Mouse (Mus musculus) thymus, adult 2 months (tissue): ENCODE measurements around the gene Phf20. TPM values are rescaled to one million over a fixed set of nuclear protein-coding genes. Genes with fewer than 3 reads are reported as not detected.

ENCODE experiments used
- DNase-seq: peaks from one replicate; pipeline ENCODE4 v3.0.0; 2021
- H3K27ac ChIP-seq: fragments of 200-500 bp; 2 replicates; pipeline ENCODE4 v1.5.1; 2012; ENCODE audit warnings: low read length, control low read depth; ENCODE audit not compliant: control insufficient read depth, insufficient read depth
- H3K27me3 ChIP-seq: fragments of 200-500 bp; 2 replicates; pipeline ENCODE4 v1.6.1; 2012; ENCODE audit warnings: mild to moderate bottlenecking, low read length, moderate library complexity, mixed read lengths; ENCODE audit not compliant: control insufficient read depth, insufficient read depth
- H3K36me3 ChIP-seq: fragments of 200-500 bp; 2 replicates; pipeline ENCODE4 v1.6.1; 2012; ENCODE audit warnings: mild to moderate bottlenecking, low read length, moderate library complexity; ENCODE audit not compliant: control insufficient read depth, insufficient read depth
- H3K4me1 ChIP-seq: fragments of 200-500 bp; replicated peaks from 2 replicates; pipeline ENCODE4 v1.6.1; 2012; ENCODE audit warnings: low read length; ENCODE audit not compliant: control insufficient read depth, insufficient read depth
- H3K4me3 ChIP-seq: fragments of 200-500 bp; 2 replicates; pipeline ENCODE4 v1.5.1; 2012; ENCODE audit warnings: mild to moderate bottlenecking, low read length, control low read depth, moderate library complexity; ENCODE audit not compliant: control insufficient read depth, insufficient read depth
- CTCF ChIP-seq: fragments of 200-500 bp; IDR thresholded peaks from 2 replicates; pipeline ENCODE4 v1.5.1; 2012; ENCODE audit warnings: mild to moderate bottlenecking, control low read depth, low read length, moderate library complexity, borderline replicate concordance; ENCODE audit not compliant: control insufficient read depth, poor library complexity, insufficient read depth; ENCODE audit errors: extremely low read depth
- POLR2A ChIP-seq: fragments of 200-500 bp; IDR thresholded peaks from 2 replicates; pipeline ENCODE4 v1.6.1; 2012; ENCODE audit warnings: mild to moderate bottlenecking, low read length, control low read depth, moderate library complexity; ENCODE audit not compliant: control insufficient read depth, poor library complexity, insufficient read depth; ENCODE audit errors: extremely low read depth
- WGBS: fragments of 180-500 bp; shearing (Covaris S2); methylation state at CpG from one replicate; pipeline ENCODE4 v1.1.7; 2018; 5-methylcytosine and 5-hydroxymethylcytosine counted together
- polyA plus RNA-seq: library from polyadenylated mRNA; depleted of rRNA; stranded (reverse); fragments of >200 nt; gene quantifications from 2 replicates; pipeline ENCODE4 v1.2.3, GENCODE M21; 2012

The Phf20 gene
- polyA plus RNA-seq, 1 experiment: 23.1 TPM

DNA sequence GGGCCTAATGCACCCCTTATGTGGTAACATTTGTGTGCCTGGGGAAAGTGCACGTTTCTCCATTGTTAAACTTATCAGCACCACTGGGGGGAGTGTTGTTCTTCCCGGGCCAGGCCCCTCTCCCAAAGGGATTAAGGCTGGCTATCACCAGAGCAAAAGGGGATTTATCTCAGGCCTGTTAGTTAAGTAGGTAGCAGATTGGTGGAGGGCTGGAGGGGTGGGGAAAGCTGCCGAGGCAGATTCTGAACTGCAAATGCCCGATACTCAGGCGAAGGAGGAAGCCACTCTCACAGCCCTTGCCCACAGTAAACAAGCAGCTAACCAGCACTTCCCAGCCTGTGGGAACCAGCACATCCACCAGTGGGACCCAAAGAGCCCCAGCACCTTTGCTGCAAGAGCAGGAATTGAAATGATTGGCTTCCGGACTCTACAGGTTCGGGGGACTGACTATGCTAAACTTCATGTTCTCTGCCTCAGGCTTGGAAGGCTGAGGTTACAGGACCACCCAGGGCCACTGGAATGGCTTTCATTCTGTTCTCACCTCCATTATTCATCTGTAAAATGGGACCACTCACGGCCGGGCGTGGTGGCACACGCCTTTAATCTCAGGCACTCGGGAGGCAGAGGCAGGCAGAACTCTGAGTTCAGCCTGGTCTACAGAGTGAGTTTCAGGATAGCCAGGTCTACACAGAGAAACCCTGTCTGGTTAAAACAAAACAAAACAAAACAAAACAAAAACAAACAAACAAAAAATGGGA, 148.7 kb downstream of the Phf20 start:
- no peak overlapping the region for H3K27ac ChIP-seq
- H3K27me3 ChIP-seq: no peaks in the 10 kb centered on the region
- H3K4me1 ChIP-seq: no peaks in the 10 kb centered on the region
- 62% methylated on average over 12 of the region's 12 CpGs for WGBS
- H3K4me3 ChIP-seq: no peak overlapping the region
- DNase-seq: peak; percentile 6
- no peaks in the 10 kb centered on the region for H3K36me3 ChIP-seq
- TF ChIP-seq POLR2A (no peak), CTCF (no peak)

GRCm38 (mm10) chr2:156348812-156349211, 152.5 kb downstream of the Phf20 start:
- no peak for TF ChIP-seq CTCF
- no peak for TF ChIP-seq POLR2A
- Histone ChIP-seq H3K27me3 (no peaks in the 10 kb centered on the region), H3K36me3 (no peaks in the 10 kb centered on the region), H3K4me1 (no peaks in the 10 kb centered on the region), H3K4me3 (no peak overlapping the region), H3K27ac (no peak overlapping the region)
- no peak for DNase-seq
- WGBS: 90% methylated on average over 4 of the region's 4 CpGs

DNA sequence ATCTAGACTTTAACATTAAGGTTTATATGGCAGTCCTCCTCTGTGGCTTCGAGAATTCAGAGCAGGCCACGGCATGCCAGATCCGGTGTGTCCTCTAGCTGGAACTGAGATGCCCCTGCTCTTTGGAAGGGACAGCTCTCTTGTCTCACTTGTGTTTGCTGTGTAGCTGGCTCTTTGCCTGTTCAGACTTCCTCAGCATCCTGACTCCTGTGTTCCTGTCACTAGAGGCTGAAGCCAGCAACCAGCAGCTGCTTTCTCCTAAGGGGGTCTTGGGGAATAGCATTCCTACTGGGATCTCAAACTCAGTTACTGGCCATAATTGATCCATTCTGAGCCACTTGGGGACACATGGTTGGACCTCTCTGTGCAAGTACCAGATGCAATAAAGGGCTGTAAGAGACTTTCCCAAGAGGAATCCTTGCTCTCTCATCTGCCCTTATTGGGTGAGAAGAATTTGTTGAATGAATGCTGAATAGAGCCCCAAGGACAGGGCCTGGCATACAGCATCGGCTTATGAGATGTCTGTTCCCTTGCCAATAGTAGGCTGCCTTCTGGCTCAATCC, 153.1 kb downstream of the Phf20 start:
- Histone ChIP-seq H3K4me1 (no peaks in the 10 kb centered on the region), H3K27ac (no peak overlapping the region), H3K36me3 (no peaks in the 10 kb centered on the region), H3K27me3 (no peaks in the 10 kb centered on the region), H3K4me3 (no peak overlapping the region)
- TF ChIP-seq CTCF: no peak
- no peak for TF ChIP-seq POLR2A
- no peak for DNase-seq
- 94% methylated on average over 4 of the region's 4 CpGs for WGBS

DNA sequence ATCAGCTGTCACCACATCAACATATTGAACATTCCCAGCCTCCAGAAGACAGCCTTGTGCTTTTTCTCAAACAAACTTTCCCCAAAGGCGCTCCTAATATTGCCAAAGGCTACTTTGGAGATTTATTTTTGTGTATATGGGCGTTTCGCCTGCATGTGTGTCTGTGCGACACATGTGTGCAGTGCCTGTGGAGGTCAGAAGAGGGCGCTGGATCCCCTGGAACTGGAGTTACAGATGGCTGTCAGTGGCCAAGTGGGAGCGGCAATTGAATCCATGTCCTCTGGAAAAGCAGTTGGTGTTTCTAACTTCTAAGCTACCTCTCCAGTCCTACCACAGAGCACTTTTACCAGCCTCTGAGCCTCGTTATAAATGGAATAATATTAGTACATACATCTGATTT, 155.0 kb downstream of the Phf20 start:
- Histone ChIP-seq H3K27ac (no peak overlapping the region), H3K27me3 (no peaks in the 10 kb centered on the region), H3K4me3 (no peak overlapping the region), H3K36me3 (no peaks in the 10 kb centered on the region), H3K4me1 (no peaks in the 10 kb centered on the region)
- WGBS: 92% methylated on average over 7 of the region's 7 CpGs
- no peak for DNase-seq
- TF ChIP-seq CTCF (no peak), POLR2A (no peak)

DNA sequence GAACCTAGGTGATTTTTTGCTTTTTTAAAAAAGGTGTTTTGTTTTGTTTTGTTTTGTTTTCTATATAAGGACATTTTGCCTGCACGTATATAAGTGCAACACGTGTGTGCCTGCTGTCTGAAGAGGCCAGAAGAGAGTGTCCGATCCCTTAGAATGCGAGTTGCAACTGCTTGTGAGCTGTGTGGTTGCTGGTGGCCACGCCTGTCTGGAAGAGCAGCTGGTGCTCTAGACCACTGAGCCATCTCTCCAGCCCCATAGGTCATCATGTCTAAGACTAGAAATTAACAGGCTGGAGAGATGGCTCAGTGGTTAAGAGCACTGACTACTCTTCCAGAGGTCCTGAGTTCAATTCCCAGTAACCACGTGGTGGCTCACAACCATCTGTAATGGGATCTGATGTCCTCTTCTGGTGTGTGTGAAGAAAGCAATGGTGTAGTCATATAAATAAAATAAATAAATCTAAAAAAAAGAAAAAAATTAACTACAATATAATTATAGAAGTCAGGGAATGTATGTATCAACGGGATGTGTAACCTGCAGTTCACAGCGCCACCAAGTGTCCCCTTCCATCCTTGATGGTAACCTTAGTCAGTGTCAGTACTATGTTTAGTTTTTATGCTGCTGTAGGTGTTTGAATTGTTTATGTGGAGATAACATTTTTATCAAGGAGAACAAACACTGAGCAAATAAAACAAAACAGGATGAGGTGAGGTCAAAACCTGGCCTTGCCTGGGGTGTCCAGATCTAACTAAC, 156.3 kb downstream of the Phf20 start:
- no peak for DNase-seq
- TF ChIP-seq POLR2A (no peak), CTCF (no peak)
- Histone ChIP-seq H3K4me1 (no peaks in the 10 kb centered on the region), H3K4me3 (no peak overlapping the region), H3K27me3 (no peaks in the 10 kb centered on the region), H3K36me3 (no peaks in the 10 kb centered on the region), H3K27ac (no peak overlapping the region)
- WGBS: 79% methylated on average over 8 of the region's 8 CpGs

GRCm38 (mm10) chr2:156353265-156353692, 157.0 kb downstream of the Phf20 start:
- 87% methylated on average over 7 of the region's 7 CpGs for WGBS
- Histone ChIP-seq H3K36me3 (no peaks in the 10 kb centered on the region), H3K27me3 (no peaks in the 10 kb centered on the region), H3K4me3 (no peak overlapping the region), H3K4me1 (no peaks in the 10 kb centered on the region), H3K27ac (no peak overlapping the region)
- DNase-seq: no peak
- no peak for TF ChIP-seq CTCF
- no peak for TF ChIP-seq POLR2A
